Mouse (Mus musculus) mouse trophoblast stem cell (cell line): ENCODE measurements at regions not wholly inside any gene's neighbourhood (a gene's known extent, or its start where the extent isn't known, plus 50 kb on each side); places are given as distances from the start of the nearest gene placed in this dataset.

Experiments used
- in situ Hi-C, 2 experiments: fragments of 300-500 bp; cut with MseI, MboI; formaldehyde crosslinking; loops; 2 replicates in 1 of 2; 3 replicates in 1 of 2; pipeline ENCODE4 v1.15.1; 2025

GRCm38 (mm10) chr5:106789136-106789535, 92.0 kb upstream of the Zfp644 start:
- in situ Hi-C loops, result loop anchor here in 1 of 2 experiments (25.0 kb wide), 1 partner anchor 327 kb away; the partner anchor contains the start of gene Barhl2

DNA sequence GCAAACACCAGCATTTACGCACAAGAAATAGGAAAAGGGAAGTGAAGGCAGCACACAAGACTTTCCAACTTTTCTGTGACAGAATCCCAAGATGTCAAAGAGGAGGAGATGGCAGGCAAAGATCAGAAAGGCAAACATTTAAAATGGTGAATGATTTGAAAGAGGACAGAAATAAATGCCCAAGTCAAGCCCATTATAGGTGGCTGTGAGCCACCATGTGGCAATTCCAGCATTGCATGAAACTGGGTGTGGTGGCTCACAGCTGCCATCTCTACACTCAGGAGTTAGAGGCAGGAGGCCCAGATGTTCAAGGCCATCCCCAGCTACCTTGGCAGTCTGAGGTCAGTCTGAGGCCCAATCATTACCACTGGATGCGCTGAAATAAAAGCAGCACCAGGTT, 88.0 kb upstream of the Zfp644 start:
- in situ Hi-C loops, result loop anchor here in 1 of 2 experiments (25.0 kb wide), 1 partner anchor 323 kb away; the partner anchor contains the start of gene Barhl2

GRCm38 (mm10) chr5:106783864-106784609, 87.0 kb upstream of the Zfp644 start:
- in situ Hi-C loops, result loop anchor here in 1 of 2 experiments (25.0 kb wide), 1 partner anchor 322 kb away; the partner anchor contains the start of gene Barhl2

DNA sequence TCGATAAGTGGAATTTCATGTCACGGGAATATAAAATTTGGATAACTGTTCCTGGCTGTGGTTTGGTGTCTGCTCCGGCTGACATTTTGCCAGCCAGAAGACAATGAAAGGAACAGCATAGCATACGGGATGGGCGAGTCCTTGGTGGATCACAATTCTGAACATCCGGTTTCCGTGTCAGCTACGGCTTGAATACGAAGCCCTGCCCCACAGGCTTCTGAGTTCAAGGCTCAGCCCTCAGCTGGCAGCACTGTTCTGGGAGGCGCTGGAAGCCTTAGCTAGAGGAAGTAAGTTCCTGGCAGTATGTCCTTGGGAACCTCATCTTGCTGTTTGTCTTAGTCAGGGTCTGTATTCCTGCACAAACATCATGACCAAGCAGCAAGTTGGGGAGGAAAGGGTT, 83.7 kb upstream of the Zfp644 start:
- in situ Hi-C loops, result loop anchor here in 1 of 2 experiments (25.0 kb wide), 1 partner anchor 318 kb away; the partner anchor contains the start of gene Barhl2

GRCm38 (mm10) chr5:106778176-106778781, 81.2 kb upstream of the Zfp644 start:
- in situ Hi-C loops, result loop anchor here in 1 of 2 experiments (25.0 kb wide), 1 partner anchor 316 kb away; the partner anchor contains the start of gene Barhl2

GRCm38 (mm10) chr5:106775010-106775693, 78.1 kb upstream of the Zfp644 start:
- in situ Hi-C loops, result loop anchor here in 1 of 2 experiments (25.0 kb wide), 1 partner anchor 313 kb away; the partner anchor contains the start of gene Barhl2

DNA sequence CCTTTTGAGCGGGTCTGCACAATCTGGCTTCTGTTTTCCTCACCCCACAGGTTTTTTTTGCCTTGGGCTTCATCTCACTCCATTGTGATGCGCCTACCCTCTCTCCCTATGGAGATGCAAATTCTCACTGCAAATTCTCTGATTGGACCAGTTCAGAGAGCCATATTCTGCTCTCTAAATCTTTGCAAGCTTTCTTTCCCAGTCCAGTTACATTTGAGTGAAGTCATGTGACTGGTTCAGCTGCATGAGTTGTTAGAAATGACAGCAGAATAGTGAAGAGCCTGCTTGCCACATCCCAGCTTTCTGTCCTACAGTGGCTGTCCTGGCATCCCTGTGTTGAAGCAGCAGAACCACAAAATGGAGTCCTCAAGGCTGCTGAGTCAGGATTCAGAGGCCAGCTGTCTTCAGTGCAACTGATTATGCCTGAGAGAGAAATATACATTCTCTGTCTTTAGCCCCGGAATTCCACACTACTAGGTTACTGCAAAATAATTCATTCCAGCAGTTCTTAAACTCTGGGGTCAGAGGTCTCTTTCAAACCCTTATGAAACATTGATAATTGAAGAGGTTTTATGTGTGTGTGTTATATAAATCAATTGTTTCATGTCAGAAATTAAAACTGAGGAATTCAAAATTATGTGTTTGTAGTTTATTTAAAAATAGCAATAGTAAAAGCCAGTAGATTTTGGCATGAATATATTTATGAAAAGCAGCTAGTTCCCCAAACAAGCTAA, 76.3 kb upstream of the Zfp644 start:
- in situ Hi-C loops, result no loop called here

- in situ Hi-C loops, result no loop called here
Observed at GRCm38 (mm10) chr5:106771029-106771428, 73.9 kb upstream of the Zfp644 start.

DNA sequence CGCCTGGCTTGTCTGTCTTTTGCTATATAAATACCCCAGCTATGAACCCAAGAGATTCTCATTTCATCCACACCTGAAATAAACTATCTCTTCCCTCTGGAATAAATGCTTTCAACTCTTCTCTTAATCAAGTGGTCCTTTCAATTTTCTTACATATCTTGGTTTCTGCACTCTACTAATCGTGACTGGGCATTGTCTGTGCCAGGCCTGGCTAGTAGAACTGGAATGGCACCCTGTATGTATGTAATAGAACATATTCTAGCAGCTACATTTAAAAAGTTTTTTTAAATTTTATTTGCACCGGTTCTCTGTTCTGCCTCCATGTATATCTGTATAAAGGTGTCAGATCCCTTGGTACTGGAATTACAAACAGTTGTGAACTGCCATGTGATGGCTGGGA, 68.2 kb upstream of the Zfp644 start:
- in situ Hi-C loops, result no loop called here

DNA sequence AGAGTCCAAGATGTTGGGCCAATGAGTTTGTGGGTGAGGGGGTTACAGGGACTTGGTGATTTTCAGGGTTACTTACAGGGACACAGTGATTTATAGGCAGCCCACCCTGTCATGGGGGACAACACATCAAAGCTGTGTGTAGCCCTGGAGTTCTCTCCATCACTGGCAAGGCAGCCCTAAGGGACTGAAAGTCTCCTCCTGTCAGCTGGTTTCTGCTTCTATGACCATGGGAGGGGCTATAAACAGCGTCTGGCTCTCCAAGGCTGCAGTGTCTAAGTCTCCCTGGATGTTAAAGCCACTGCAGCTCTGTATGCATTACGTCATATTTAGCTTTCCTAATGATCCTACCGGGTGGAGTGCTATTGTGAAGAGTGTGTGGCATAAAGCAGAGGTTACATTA, 66.2 kb upstream of the Zfp644 start:
- in situ Hi-C loops, result no loop called here

DNA sequence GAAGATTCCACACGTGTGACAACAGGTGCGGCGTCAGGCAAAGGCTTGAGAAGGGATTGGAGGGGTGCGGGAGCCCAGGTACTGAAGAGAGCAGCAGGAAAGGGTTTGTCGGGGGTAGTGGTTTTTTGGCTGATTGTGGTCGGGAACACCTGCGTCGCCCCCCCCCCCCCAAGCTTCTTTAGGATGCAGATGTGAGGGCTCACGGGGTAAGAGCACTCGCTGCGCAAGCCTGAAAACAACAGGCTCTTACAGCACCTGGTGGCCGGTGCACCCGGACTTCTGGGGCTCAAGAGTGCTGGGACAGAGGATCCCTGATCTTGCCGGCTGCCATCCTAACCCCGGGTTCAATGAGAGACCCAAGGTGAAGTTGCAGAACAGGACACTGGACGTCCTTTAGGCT, 60.9 kb upstream of the Zfp644 start:
- in situ Hi-C loops, result no loop called here

- in situ Hi-C loops, result no loop called here
Observed at GRCm38 (mm10) chr5:106757436-106757835, 60.3 kb upstream of the Zfp644 start.

DNA sequence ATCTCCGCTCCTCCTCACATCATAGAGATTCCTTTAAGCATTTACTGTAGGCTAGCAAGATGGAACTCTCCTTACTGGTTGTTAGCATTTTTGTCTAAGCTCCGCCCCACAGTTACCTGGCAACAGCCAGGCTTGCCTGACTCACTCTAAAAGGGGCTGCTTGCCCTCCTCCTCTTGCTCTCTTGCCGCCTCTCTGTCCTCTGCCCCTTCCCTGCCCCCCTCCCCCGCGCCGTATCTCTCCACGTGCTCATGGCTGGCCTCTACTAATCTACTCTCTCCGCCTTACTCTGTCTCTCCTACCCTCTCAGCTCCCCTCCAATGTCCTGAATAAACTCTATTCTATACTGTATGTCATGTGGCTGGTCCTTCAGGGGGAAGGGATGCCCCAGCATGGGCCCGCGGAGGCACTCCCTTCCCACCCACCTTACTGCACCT, 59.9 kb upstream of the Zfp644 start:
- in situ Hi-C loops, result no loop called here

GRCm38 (mm10) chr5:106753289-106753688, 56.2 kb upstream of the Zfp644 start:
- in situ Hi-C loops, result no loop called here

DNA sequence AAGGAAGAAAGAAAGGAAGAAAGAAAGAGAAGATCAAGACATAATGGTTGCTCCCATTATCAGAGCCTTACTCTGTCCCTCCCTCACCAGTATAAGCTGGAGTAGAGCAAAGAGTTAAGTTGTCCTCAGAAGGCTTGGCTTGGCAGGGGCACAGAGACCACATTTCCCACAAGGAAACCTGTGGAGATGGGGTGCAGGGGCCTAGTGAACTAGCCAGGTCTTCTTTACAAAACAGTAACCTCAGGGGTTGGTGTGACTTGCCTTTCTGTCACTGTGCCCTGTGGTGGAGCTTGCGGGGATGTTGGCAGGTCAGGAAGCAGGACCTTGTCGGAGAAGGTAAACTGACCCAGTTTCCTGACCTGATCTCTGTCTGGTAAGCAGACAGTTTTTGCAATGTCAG, 53.1 kb upstream of the Zfp644 start:
- in situ Hi-C loops, result no loop called here

GRCm38 (mm10) chr5:106748527-106749138, 51.5 kb upstream of the Zfp644 start:
- in situ Hi-C loops, result no loop called here
